In genomic region chr2:93277486-93277885, GRCm38 (mm10) we compare ENCODE assay signal across 11 mouse cellular contexts. TPM values are rescaled to one million over a fixed set of nuclear protein-coding genes. Genes with fewer than 3 reads are reported as not detected.
A peak's percentile ranks its signal among the peaks of the same experiment; 100 is the strongest.
DNase-seq lines count a peak whose midpoint lies in the region; ATAC-seq lines count a peak whose summit lies in the region.
"Had no signal": no experiment of that assay in that cellular context is flagged by ENCODE, and none has a peak within 500 bp of the region (broad histone marks: within the 10 kb centered on the region; RNA-seq: fewer than 3 reads in every experiment).

No protein-coding gene starts in this region.

- no peaks in the 10 kb centered on the region for H3K27me3 ChIP-seq in embryonic facial prominence, embryonic 10.5 days (replicated peaks; ENCODE audit: low read depth, poor library complexity, severe bottlenecking)
- no peaks in the 10 kb centered on the region for H3K27me3 ChIP-seq in hindbrain, embryonic 10.5 days (ENCODE audit: insufficient read depth, poor library complexity, severe bottlenecking)
- no peaks in the 10 kb centered on the region for H3K27me3 ChIP-seq in midbrain, embryonic 15.5 days (replicated peaks)

- no peaks in the 10 kb centered on the region for H3K36me3 ChIP-seq in embryonic facial prominence, embryonic 10.5 days (replicated peaks)
- H3K36me3 ChIP-seq in hindbrain, embryonic 10.5 days: peaks cover 14% of the 10 kb centered on the region; the same call in 1 of the 2 replicates
- no peaks in the 10 kb centered on the region for H3K36me3 ChIP-seq in midbrain, embryonic 15.5 days (replicated peaks)

- peaks cover 83% of the 10 kb centered on the region for H3K4me1 ChIP-seq in embryonic facial prominence, embryonic 10.5 days
- H3K4me1 ChIP-seq in hindbrain, embryonic 10.5 days (replicated peaks): peaks cover 88% of the 10 kb centered on the region
- peaks cover 65% of the 10 kb centered on the region for H3K4me1 ChIP-seq in midbrain, embryonic 15.5 days

- DNase-seq in heart, adult 11 months: peak; percentile 95
- DNase-seq in heart, postnatal 25 days (ENCODE audit: low spot score): no peak
- peak; percentile 40 for DNase-seq in embryonic facial prominence, embryonic 10.5 days (ENCODE audit: low spot score)
- DNase-seq in hindbrain, embryonic 10.5 days (ENCODE audit: low spot score): peak; percentile 31
- DNase-seq in thymus, postnatal 25 days: no peak
- no peak for DNase-seq in kidney, adult 11 months
- no peak for DNase-seq in adrenal gland, adult 2 months

- peak overlapping the region; percentile 83 for H3K27ac ChIP-seq in embryonic facial prominence, embryonic 10.5 days (replicated peaks)
- peak overlapping the region; percentile 92 for H3K27ac ChIP-seq in hindbrain, embryonic 10.5 days
- H3K27ac ChIP-seq in midbrain, embryonic 15.5 days: peak overlapping the region; percentile 61

- intact Hi-C loops in heart, postnatal 25 days (cut with DNase I): no loop called here

- no peaks in the 10 kb centered on the region for H3K9me3 ChIP-seq in embryonic facial prominence, embryonic 10.5 days
- H3K9me3 ChIP-seq in hindbrain, embryonic 10.5 days: no peaks in the 10 kb centered on the region
- H3K9me3 ChIP-seq in midbrain, embryonic 15.5 days: no peaks in the 10 kb centered on the region

- ATAC-seq in midbrain, embryonic 15.5 days (replicated peaks): no peak
- ATAC-seq: CD4-positive, CD25-positive, alpha-beta regulatory T cell, adult 4 months had no signal

- WGBS in embryonic facial prominence, embryonic 10.5 days: 29% methylated on average over 4 of the region's 4 CpGs
- WGBS in hindbrain, embryonic 10.5 days: 23% methylated on average over 4 of the region's 4 CpGs
- WGBS in midbrain, embryonic 15.5 days: 31% methylated on average over 4 of the region's 4 CpGs

- H3K4me3 ChIP-seq in embryonic facial prominence, embryonic 10.5 days: 0 out of 2 replicates have a peak overlapping the region, but pooled peaks have one; percentile 26
- no peak overlapping the region for H3K4me3 ChIP-seq in hindbrain, embryonic 10.5 days
- no peak overlapping the region for H3K4me3 ChIP-seq in midbrain, embryonic 15.5 days

- H3K4me2 ChIP-seq in midbrain, embryonic 15.5 days: no peak overlapping the region

- H3K9ac ChIP-seq in midbrain, embryonic 15.5 days: no peak overlapping the region

RNA-seq across cellular contexts. Expression of gene Tspan18, which starts 56.8 kb away (rescaled TPM):
- 10 to 100 TPM; 15.6 to 18.9 TPM for total RNA-seq in heart, postnatal 25 days (2021)
- 20.7 and 25.3 TPM in 2 replicates for polyA plus RNA-seq in embryonic facial prominence, embryonic 10.5 days (2016; fragmentation: Nextera tagmentation; extraction: Ambion mirVana)
- 48.6 and 55.1 TPM in 2 replicates for polyA plus RNA-seq in hindbrain, embryonic 10.5 days (2016; fragmentation: Nextera tagmentation; extraction: Ambion mirVana)
- 20.1 and 22.6 TPM in 2 replicates for polyA plus RNA-seq in midbrain, embryonic 15.5 days (2015; fragmentation: Nextera tagmentation; extraction: Ambion mirVana)
- 10 to 100 TPM; 48.1 to 57.7 TPM for total RNA-seq in adrenal gland, adult 2 months (2021)
- 156 and 192 TPM in 2 replicates for polyA plus RNA-seq in adrenal gland, adult 2 months (2012; rRNA removed)
- total RNA-seq: hematopoietic stem cell, adult 5-6 weeks; monocyte, adult 5-6 weeks had no signal

Comparison
In these comparisons a context has a peak if more than half of its experiments do, and no peak if none do; other contexts are left out.
1. DNase-seq: peak in heart, adult 11 months (single experiment), embryonic facial prominence, embryonic 10.5 days (single experiment) and hindbrain, embryonic 10.5 days (single experiment); none in heart, postnatal 25 days (single experiment), thymus, postnatal 25 days (single experiment), kidney, adult 11 months (single experiment) and adrenal gland, adult 2 months (single experiment).
2. Peak in every context shown above with its lines, with median percentiles within 50 percentile points of each other: H3K27ac ChIP-seq.